In genomic region chr17:85352731-85353130, GRCm38 (mm10) we compare ENCODE assay signal across 12 mouse cellular contexts.
DNase-seq lines count a peak whose midpoint lies in the region; ATAC-seq and TF ChIP-seq lines count a peak whose summit lies in the region.
"Had no signal": no experiment of that assay in that cellular context is flagged by ENCODE, and none has a peak within 500 bp of the region (broad histone marks: within the 10 kb centered on the region; RNA-seq: fewer than 3 reads in every experiment).

No protein-coding gene starts in this region.

- H3K9me3 ChIP-seq in heart, embryonic 10.5 days = no peaks in the 10 kb centered on the region
- H3K9me3 ChIP-seq in midbrain, embryonic 11.5 days (ENCODE audit: control insufficient read depth, low read length) = no peaks in the 10 kb centered on the region
- no peaks in the 10 kb centered on the region for H3K9me3 ChIP-seq in midbrain, embryonic 10.5 days (replicated peaks)
- H3K9me3 ChIP-seq in MEL (replicated peaks; ENCODE audit: insufficient read depth, low read length) = no peaks in the 10 kb centered on the region
- H3K9me3 ChIP-seq: stomach, embryonic 15.5 days had no signal

- no peaks in the 10 kb centered on the region for H3K36me3 ChIP-seq in heart, embryonic 10.5 days
- H3K36me3 ChIP-seq in midbrain, embryonic 11.5 days (ENCODE audit: control insufficient read depth, insufficient read depth, low read length) = no peaks in the 10 kb centered on the region
- no peaks in the 10 kb centered on the region for H3K36me3 ChIP-seq in midbrain, embryonic 10.5 days
- H3K36me3 ChIP-seq in MEL (ENCODE audit: control insufficient read depth in 1 of 2, insufficient read depth in 2 of 2, low read length in 2 of 2) = no peaks in the 10 kb centered on the region
- H3K36me3 ChIP-seq: G1E; stomach, embryonic 15.5 days had no signal

- DNase-seq in heart, embryonic 10.5 days (ENCODE audit: low spot score) = peak; percentile 51
- DNase-seq in heart, adult 18-20 months = no peak
- peak; percentile 80 for DNase-seq in midbrain, embryonic 11.5 days (ENCODE audit: low spot score, missing footprints)
- DNase-seq in midbrain, embryonic 10.5 days (ENCODE audit: low spot score) = no peak
- peak; percentile 35 for DNase-seq in MEL (ENCODE audit: low read depth, low spot score)
- no peak for DNase-seq in spleen, postnatal 4 days (ENCODE audit: low spot score in 2 of 2)
- DNase-seq: heart, postnatal 14 days; left cerebral cortex, postnatal 4 days had no signal

- H3K4me3 ChIP-seq in heart, embryonic 10.5 days = no peak overlapping the region
- no peak overlapping the region for H3K4me3 ChIP-seq in midbrain, embryonic 11.5 days (ENCODE audit: low read depth, low read length)
- H3K4me3 ChIP-seq in midbrain, embryonic 10.5 days = no peak overlapping the region
- no peak overlapping the region for H3K4me3 ChIP-seq in MEL (ENCODE audit: control insufficient read depth in 1 of 2, insufficient read depth in 1 of 2, low read depth in 2 of 2, low read length in 2 of 2)
- H3K4me3 ChIP-seq: myocyte; stomach, embryonic 15.5 days had no signal

- H3K27ac ChIP-seq in heart, embryonic 10.5 days = no peak overlapping the region
- H3K27ac ChIP-seq in midbrain, embryonic 11.5 days (ENCODE audit: low read depth, low read length) = no peak overlapping the region
- H3K27ac ChIP-seq in midbrain, embryonic 10.5 days (replicated peaks) = no peak overlapping the region
- H3K27ac ChIP-seq in MEL (ENCODE audit: control insufficient read depth, low read depth, low read length) = no peak overlapping the region
- H3K27ac ChIP-seq: stomach, embryonic 15.5 days had no signal

- H3K4me2 ChIP-seq in midbrain, embryonic 11.5 days = no peak overlapping the region
- H3K4me2 ChIP-seq: stomach, embryonic 15.5 days had no signal

- TF ChIP-seq CTCF in MEL (IDR thresholded peaks at IDR 0.05 in 2 of 3, conservative IDR thresholded peaks at IDR 0.05 in 1 of 3; ENCODE audit: control insufficient read depth in 1 of 3, insufficient read depth in 1 of 3, low read depth in 2 of 3, low read length in 3 of 3, poor library complexity in 1 of 3, severe bottlenecking in 1 of 3) = peak; percentile 42 to 78 (median 75)

- TF ChIP-seq RAD21 in MEL (IDR thresholded peaks at IDR 0.05; ENCODE audit: low read depth, low read length) = peak; percentile 79

- no peak overlapping the region for H3K9ac ChIP-seq in midbrain, embryonic 11.5 days (ENCODE audit: low read length)
- no peak overlapping the region for H3K9ac ChIP-seq in MEL (ENCODE audit: control insufficient read depth, low read depth, low read length, poor library complexity, severe bottlenecking)
- H3K9ac ChIP-seq: stomach, embryonic 15.5 days had no signal

- no peaks in the 10 kb centered on the region for H3K4me1 ChIP-seq in heart, embryonic 10.5 days
- H3K4me1 ChIP-seq in midbrain, embryonic 11.5 days (ENCODE audit: control insufficient read depth, insufficient read depth, low read length) = no peaks in the 10 kb centered on the region
- H3K4me1 ChIP-seq in midbrain, embryonic 10.5 days = no peaks in the 10 kb centered on the region
- no peaks in the 10 kb centered on the region for H3K4me1 ChIP-seq in MEL (ENCODE audit: control insufficient read depth in 1 of 2, insufficient read depth in 2 of 2, low read length in 2 of 2)
- H3K4me1 ChIP-seq: stomach, embryonic 15.5 days had no signal

- no peaks in the 10 kb centered on the region for H3K27me3 ChIP-seq in heart, embryonic 10.5 days (ENCODE audit: insufficient read depth, poor library complexity, severe bottlenecking)
- H3K27me3 ChIP-seq in midbrain, embryonic 11.5 days (ENCODE audit: control insufficient read depth, insufficient read depth, low read length) = no peaks in the 10 kb centered on the region
- no peaks in the 10 kb centered on the region for H3K27me3 ChIP-seq in midbrain, embryonic 10.5 days (ENCODE audit: low read depth, poor library complexity, severe bottlenecking)
- no peaks in the 10 kb centered on the region; a peak in 1 of 4 replicates for H3K27me3 ChIP-seq in MEL (ENCODE audit: control insufficient read depth in 1 of 2, insufficient read depth in 2 of 2, low read length in 2 of 2)
- H3K27me3 ChIP-seq: stomach, embryonic 15.5 days had no signal

- no peak for TF ChIP-seq EP300 in MEL (IDR thresholded peaks at IDR 0.05; ENCODE audit: low read depth in 1 of 2, low read length in 2 of 2)

- WGBS in heart, embryonic 10.5 days = 82% methylated on average over 7 of the region's 7 CpGs
- 82% methylated on average over 7 of the region's 7 CpGs for WGBS in midbrain, embryonic 11.5 days
- WGBS in midbrain, embryonic 10.5 days = 86% methylated on average over 7 of the region's 7 CpGs

- no peak for ATAC-seq in midbrain, embryonic 11.5 days (ENCODE audit: low FRiP score)
- ATAC-seq in megakaryocyte-erythroid progenitor cell, adult 5-6 weeks (replicated peaks; ENCODE audit: low FRiP score, low TSS enrichment, poor library complexity, severe bottlenecking) = 0 out of 2 replicates have a peak, but pooled peaks have one; percentile 55

- H3K79me2 ChIP-seq in MEL (ENCODE audit: control insufficient read depth, insufficient read depth, low read length, poor library complexity) = no peaks in the 10 kb centered on the region

- TF ChIP-seq POLR2A in MEL (IDR thresholded peaks at IDR 0.05; ENCODE audit: control insufficient read depth in 1 of 2, insufficient read depth in 1 of 2, low read depth in 1 of 2, low read length in 2 of 2, poor library complexity in 1 of 2) = no peak

TF ChIP-seq in MEL, 35 proteins besides CTCF, POLR2A, EP300 and RAD21:
- TF ChIP-seq MYB (IDR thresholded peaks at IDR 0.05; ENCODE audit: low read depth, low read length) = no peak
- peak; percentile 93 for TF ChIP-seq SMC3 (IDR thresholded peaks at IDR 0.05; ENCODE audit: low read depth, low read length)
- peak; percentile 83 for TF ChIP-seq ZC3H11A (IDR thresholded peaks at IDR 0.05; ENCODE audit: low read depth, low read length)

Comparison
In these comparisons a context has a peak if more than half of its experiments do, and no peak if none do; other contexts are left out.
1. DNase-seq: peak in heart, embryonic 10.5 days (single experiment), midbrain, embryonic 11.5 days (single experiment) and MEL (single experiment); none in heart, adult 18-20 months (0 of 2), midbrain, embryonic 10.5 days (single experiment) and spleen, postnatal 4 days (0 of 2).